Mouse (Mus musculus) spleen, adult 18-20 months (tissue): ENCODE measurements around the gene Cebpa.

ENCODE experiments used
- DNase-seq, 2 experiments: peaks; one replicate each; pipeline ENCODE4 v3.0.0; 2022; ENCODE audit warnings: mixed read lengths in 2 of 2

Gene Cebpa

DNA sequence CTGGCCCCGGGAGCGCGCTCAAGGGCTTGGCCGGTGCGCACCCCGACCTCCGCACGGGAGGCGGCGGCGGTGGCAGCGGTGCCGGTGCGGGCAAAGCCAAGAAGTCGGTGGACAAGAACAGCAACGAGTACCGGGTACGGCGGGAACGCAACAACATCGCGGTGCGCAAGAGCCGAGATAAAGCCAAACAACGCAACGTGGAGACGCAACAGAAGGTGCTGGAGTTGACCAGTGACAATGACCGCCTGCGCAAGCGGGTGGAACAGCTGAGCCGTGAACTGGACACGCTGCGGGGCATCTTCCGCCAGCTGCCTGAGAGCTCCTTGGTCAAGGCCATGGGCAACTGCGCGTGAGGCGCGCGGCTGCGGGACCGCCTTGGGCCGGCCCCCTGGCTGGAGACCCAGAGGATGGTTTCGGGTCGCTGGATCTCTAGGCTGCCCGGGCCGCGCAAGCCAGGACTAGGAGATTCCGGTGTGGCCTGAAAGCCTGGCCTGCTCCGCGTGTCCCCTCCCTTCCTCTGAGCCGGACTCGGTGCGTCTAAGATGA, 1.1 kb downstream of the Cebpa start:
- DNase-seq, result peak in 1 of 2 experiments; percentile 12

DNA sequence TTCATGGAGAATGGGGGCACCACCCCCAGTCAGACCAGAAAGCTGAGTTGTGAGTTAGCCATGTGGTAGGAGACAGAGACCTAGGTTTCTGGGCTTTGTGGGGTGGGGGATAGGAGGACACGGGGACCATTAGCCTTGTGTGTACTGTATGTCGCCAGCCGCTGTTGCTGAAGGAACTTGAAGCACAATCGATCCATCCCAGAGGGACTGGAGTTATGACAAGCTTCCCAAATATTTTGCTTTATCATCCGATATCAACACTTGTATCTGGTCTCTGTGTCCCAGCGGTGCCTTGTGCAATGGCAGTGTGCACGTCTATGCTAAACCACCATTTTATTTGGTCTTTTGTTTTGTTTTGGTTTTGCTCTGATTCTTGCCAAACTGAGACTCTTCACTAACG, 2.1 kb downstream of the Cebpa start:
- DNase-seq, result no peak

DNA sequence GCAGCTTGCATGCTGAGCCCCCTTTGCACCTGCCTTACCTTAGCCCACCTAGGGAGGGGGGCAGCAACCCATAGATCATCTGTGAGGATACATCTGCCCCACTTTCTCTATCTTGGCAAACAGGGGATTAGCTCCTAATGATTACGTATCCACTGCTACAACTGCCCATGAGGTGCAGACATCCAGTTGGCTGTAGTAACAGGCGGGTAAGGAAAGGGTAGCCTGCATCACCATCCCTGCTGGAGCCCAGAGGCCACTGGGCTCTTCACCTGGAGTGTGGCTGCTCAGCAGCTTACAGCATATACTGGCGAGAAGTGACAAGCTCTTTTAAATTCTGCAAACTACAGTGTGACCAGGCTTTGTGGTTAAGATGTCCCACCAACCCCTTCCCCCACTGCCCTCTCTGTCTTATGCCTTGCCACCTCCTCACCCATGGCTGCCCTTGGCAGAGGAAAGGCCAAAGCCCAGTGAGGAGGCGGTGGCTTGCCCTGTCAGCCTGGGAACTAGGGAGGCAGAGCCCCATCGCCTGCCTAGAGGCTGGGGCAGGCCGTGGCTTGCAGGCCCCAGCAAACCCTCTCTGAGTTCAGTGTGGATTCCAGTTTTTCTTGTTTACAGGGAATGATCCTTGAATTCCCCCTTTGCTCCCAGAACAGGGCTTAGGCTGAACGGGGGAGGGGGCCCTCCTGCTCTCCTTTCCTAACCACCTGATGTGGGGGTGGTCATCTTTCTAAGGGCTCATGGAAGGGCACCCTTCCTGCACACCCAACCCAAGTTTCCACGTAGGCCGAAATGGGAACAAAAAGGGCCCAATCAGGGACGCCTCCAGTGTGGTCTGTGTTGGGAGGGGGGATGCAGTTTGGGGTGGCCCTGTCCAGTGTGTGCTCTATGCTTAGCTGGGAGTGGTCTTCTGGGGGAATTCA, 3.6 kb downstream of the Cebpa start:
- no peak for DNase-seq

DNA sequence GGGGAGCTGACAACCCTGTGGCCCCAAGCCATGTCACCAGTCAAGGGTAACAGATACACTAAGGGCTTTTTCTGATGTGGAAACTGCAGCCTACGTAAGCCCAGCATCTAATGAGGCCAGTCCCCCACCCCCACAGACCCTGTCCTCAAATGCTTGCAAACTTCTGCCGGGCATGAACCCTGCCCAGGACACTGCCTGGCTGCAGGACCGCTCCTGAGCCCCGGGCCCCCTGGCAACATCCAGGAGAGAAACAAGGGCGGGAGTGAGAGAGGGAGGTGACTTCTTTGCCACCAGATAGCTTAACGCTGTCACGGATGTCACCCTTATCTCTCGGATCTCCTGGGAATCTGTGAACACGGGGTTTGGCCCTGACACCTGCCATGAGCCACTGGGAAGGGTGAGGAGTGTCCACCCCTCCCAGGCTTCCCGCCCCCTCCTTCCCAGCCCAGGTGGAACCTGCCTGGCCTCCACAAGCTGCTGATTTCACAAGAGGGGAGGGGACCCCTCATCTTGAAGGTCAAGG, 4.4 kb downstream of the Cebpa start:
- DNase-seq, result no peak

DNA sequence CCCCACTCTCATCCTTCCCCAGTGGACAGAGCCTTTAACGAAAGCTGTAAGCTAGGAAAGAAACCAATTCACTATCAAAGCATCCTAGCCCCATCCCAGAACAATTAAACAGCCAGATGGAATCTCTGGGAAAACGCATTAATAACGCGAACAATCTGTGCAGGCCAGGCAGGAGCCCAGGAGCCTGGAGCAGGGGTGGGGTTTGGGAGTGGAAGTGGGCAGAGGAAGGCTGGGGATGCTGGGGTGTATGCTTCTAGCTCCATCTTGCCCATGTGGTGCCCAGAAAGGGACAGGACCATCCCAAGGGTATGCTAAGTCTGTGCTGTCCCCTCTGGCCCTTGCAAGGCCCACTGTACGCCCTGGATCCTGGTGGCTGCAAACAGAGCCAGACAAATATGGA, 5.1 kb downstream of the Cebpa start:
- DNase-seq, result no peak

DNA sequence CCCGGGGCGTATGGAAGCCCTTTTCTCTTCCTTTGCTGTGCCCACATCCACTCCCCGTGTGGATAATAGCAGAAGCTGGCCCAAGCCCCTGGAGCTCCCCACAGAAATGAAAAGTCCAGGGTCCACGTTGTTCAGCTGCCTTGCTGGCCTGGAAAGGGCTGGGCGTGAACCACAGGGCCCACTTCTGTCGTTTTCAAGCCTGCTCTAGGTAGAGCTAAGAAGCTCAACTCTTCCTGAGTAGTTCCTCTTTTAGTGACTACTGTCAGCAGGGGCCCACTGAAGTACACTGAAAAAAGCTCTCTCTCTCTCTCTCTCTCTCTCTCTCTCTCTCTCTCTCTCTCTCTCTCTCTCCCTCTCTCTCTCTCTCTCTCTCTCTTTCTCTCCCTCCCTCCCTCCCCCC, 5.7 kb downstream of the Cebpa start:
- no peak for DNase-seq

DNA sequence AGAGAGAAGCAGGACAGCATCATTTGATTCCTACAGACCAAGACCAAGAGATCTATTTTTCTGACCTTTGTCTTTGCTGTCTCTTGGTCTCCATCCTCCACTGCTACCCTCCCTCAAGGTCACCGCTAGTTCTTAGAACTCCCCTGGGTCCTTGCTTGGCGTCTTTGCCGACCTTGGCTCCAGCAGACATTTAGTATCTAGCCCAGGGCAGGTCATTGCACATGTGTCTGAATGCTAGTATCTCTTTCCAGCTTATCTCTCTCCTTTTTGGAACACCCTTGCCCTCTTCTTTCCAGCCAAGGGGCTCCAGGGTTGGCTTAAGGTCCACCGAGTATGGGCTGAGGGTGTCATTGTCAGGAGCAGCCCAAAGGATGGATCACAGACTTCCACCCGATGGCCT, 6.9 kb downstream of the Cebpa start:
- no peak for DNase-seq

DNA sequence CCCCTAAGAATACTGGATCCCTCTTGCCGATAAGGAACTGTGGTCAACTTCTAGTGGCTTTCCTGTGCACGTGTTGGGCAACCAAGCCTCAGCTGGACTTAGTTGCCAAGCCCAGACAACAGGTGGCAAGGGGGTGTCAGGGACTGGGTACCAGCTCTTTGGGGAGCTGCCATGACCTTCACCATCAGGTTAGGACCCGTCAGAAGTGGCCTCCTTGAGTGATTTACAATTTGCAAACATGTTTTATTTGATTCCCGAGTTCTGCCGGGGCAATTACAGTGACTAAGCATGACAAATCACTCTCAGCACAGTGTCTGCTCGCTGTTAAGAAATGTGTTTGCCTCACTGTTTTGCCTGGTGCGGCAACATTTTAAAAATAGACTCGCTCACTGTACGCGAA, 7.9 kb downstream of the Cebpa start:
- no peak for DNase-seq

DNA sequence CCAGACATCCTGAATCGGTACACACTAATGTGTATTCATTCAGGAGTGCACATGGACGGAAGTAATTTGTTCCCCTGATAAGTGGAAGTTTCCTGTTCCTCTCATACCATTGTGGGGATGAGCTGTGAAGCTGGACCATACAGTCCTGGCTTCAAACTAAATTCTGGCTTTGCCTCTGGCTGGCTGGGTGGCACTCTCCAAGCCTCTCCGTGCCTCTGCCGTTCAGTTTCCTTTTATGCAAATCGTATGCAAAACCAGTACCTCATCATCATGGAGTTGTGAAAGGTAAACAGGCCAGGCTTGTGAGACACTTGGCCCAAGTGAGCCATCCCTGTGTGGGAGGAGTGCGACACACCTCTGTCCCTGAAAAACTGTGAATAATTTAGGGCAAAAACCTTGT, 8.6 kb downstream of the Cebpa start:
- DNase-seq, result no peak

DNA sequence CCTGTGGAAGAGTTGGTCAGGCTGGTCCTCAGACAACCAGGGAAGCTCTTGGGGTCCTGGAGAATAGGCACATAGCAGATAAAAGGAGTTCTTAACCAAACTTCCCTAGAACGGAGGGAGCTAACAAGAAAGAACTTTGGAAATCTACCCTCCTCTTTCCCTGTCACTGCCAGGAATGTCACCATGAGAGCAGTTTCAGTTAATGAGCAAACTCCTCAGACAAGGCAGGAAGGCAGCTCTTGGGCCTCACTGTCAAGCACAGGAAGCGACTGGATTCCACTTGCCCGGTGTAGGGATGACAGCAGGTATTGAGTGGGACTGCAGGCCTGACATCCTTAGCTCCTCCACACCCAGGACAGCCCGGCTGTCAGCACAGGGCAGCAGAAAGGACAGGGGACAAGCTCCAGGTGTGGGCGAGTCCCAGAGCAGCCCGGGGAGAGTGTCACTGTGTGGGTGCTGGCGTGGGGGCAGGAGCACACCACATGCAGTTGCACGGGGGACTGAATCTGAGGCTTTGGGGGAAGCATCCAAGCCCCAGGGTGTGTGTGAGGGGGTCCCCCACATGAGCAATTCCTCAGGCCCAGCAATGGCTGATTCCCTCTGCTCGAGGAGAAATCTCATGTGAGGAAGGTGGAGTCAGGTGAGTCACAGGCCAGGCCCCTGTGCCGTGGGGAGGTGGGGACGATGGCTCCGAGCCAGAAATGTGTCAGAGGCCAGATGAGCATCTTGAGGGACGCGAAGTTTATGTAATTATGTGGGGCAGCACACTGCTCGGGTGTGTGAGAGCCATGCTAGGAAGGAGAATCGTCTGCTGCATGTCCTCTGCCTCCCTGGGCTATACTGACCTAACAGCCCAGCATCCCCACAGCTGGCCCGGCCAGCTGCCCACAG, 9.8 kb downstream of the Cebpa start:
- no peak for DNase-seq

DNA sequence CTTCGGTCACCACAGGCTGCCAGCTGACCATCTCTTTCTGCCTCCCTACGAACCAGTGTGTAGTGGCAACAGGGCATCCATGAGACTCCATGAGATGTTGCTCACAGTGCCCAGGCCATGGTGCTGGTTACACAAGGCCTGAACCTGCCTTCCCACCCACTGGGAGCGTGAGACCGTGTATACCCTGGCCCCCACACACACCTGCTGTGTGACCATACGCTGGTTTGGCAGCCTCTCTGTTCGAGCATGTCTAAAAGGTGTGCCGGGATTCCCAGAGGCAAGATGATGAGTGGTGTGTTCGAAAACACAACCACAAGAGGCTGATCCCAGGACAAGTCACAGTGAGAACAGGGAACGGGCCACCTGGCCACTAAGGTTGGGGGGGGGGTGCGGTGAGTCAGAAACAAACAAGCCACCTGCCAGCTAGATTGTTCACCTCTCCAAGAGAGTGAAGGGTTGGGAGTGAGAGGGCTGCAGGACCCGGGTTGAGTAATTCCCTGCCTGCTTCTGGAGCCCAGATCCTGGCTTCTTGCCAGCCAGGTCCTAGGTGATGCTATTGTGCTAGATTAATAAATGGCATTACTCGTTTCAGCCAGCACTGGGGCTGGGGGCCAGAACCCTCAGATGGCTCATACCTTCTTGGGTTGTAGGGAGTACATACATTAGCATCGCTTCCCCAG, 11.1 kb downstream of the Cebpa start:
- DNase-seq, result no peak

DNA sequence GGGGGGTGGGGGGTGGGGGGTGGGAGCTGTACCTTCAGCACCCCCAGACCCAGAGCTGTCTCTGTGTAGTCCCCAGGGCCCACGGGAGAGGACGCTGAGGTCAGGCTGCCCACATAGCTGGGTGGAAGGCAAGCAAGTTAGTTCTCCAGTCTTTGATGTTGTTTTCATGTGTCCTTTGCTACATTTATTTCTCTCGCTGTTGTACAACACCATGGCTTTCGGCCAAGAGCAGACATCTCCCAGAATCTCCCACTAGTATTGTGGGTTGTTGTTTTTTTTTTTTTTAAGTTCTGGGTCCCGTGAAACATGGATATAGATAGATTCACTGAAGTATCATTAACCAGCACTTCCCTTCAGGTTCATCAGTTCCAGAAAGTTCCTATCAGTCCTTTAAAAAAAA, 11.8 kb downstream of the Cebpa start:
- no peak for DNase-seq

DNA sequence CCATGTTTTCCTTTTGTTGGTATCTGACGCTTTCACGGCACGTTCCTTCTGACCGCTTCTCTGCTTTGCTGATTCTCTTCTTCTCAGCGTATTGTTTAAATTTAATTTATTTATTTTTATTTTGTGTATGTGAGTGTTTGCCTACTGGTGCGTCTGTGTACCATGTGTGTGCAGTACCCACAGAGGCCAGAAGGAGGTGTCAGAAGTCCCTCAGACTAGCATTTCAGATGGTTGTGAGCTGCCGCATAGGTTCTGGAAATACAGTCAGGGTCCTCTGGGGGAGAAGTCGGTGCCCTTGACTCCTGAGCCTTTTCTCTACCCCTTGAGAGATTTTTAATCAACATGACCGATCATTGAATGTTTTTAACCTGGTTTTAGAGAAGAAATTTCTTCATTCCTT, 12.5 kb downstream of the Cebpa start:
- DNase-seq, result no peak

DNA sequence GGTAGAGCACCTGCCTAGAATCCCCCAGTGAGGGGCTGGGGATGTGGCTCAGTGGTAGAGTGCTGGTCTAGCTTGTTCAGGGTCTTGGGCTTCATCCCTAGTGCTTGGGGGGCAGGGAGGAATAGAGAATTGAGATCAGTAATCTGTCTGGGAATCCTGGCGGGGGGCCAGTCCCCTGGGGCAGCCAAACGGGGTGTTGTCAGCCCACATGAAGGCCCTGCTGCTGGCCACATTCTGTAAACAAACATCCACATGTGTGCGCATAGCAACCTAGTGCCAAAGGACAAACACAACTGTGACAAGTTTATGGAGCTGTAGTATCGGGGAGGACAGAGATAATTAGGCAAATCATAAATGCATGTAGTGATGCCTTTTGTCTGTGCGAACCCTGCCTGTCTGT, 15.5 kb downstream of the Cebpa start:
- no peak for DNase-seq

DNA sequence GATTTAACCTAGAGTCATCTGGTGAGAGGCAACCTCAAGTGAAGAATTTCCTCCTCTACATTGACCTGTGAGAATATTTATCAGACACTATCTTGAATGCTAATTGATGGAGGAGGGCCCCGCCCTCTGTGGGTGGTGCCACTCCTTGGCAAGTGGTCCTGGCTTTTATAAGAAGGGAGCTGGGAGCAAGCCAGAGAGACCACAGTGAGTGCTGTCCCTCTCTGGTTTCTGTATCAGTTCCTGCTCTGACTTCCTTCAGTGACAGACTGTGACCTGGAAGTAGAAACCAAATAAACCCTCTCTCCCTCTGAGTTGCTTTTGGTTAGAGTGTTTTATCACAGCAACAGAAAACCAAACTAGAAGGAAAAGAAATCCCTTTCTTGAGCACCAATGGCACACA, 18.4 kb downstream of the Cebpa start:
- DNase-seq, result no peak

DNA sequence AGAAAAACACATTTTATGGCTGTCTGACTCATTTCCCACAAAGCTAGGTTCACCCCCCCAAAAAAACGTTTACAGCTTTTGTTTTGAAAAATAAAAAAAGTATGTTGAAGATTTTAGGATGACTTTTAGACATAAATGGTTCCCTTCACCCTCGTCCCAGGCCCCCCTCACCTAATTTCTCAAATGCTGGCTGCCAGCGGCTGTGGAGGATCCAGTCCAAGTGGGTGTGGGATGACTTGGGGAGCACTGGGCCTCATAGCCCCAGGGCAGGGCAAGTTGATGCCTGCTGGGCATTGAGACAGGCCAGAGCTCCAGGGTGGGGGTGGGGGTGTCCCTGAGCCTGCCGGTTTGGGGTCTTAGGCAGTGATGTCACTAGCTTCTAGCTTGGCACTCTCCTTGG, 19.4 kb downstream of the Cebpa start:
- no peak for DNase-seq

DNA sequence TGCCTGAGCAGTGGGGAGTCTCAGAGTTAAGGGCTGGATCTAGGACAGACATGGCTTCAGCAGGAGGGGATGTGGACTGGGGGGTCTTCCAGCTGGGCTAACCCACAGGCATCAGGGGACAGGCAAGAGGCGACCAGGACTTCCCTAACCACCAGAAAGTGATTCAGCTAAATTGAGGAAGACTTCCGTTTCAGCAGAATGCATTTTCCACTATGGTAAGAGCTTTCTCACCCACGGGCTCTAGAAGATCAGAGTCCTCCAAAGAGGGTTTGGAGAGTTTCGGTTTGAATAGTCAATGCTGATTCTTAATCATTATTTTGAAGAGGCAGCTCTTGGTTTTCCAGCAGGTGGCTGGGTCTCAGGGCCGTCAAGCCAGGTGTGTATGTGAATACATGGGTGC, 20.8 kb downstream of the Cebpa start:
- no peak for DNase-seq

DNA sequence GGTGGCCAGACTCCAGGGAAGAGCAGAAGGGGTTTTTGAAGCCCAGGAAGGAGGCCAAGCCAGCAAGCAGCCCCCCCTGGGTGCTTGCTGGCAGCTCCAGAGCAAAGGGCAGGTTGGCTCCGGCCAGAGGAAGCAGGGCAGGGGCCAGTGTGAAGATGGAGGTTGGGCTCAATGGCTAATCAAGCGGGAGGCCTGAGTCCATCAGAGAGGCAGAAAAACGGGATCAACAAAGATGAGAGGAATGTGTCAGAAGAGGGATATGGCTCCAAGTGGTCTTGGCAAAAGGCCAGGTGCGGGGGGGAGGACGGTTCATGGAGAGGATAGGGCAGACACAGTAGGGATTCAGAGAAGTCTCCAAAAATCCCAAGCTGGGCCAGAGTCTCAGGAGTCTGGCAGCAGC, 22.4 kb downstream of the Cebpa start:
- DNase-seq, result no peak

DNA sequence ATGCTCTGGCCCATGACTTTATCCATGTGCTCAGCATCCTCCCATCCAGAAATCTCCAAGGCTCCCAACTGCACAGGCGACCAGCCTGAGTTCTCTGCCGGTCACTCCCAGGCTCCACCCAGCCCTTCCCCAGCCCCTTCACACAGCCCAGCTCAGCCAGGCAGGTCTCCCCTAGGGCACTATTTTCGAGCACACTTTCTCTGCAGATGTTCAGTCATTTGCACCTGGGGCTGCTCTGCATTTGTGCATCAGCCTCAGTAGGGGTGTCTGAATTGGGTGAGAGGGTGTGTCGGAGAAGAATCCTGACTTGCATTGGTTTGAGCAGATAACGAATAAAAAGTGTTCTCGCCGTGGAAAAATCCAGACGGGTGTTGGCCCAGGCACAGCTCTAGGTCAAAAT, 23.4 kb downstream of the Cebpa start:
- DNase-seq, result no peak

DNA sequence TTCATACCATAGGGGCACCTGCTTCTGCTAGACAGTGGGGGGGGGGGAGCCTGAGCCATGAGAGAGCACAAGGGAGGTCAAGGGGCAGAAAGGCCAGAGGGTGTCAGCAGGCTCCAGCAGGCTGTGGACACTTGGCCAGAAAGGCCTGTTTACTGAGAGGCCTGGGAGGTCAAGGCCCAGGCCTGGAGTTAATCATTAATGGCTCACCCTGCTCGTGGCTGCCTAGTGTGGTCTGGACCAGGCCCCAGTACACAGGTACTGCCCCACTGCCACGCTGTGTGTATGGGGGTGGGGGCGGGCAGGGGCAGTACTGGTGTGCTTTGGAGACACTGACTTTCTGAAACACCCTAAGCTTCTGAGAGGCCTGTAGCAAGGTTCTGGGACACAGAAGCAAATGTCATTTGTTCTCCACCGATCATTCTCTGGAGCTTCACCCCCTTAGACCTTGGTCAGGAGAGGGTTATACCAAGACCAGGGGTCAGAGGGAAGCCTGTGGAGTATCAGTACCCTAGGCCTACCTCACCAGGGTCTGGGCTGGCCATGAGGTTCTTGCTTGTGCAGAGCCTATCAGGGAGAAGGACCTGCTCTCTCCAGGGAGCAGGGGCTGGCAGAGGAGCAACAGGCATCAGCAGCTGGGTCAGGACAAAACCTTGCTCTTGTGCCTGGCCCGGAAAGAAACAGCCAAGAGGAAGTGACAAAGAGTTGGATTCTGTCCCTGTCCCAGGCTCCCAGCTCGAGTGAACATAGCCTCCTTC, 24.9 kb downstream of the Cebpa start:
- no peak for DNase-seq

DNA sequence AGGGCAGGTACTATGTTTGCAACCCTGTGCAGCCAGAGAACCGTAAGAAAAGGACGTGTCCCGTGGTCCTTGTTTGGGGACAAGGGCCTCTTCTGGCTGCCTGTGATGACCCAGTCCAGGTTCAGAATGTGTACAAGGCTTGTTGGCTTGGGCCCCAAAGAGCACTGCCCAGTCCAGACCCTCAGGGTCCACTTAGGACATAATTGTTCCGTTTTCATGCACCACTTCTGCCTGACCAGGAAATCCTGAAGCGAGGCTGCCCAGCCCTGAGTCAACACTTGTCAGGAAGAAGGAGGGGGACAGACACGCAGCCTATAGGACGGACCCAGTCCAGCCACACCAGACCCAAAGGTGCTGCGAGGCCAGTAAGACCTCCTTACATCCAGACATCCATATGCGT, 26.0 kb downstream of the Cebpa start:
- DNase-seq, result no peak

DNA sequence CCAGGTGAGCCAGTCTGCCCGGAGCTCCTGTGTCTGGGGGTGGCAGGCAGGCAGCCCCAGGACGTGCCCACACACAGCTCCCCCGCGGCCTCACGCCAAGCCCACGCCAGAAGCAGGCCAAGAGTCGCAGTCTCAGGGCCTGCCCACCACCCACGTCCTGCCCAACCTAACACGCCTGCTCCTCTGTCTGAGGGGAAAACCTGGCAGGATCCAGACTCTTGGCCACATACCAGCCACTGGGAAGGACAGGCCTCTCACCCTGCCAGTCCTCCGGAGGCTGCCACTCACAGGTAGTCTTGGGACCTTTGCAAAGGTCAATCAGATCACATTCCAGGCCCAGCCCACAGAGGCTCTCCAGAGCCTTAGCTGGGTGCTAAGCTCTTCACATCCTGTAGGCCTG, 27.2 kb downstream of the Cebpa start:
- no peak for DNase-seq
